Mouse (Mus musculus): ENCODE data around the gene Doc2g. TPM values are rescaled to one million over a fixed set of nuclear protein-coding genes. Genes with fewer than 3 reads are reported as not detected.
A peak's percentile ranks its signal among the peaks of the same experiment; 100 is the strongest.
"Not testable (repeated sequence)": the region's sequence is repeated elsewhere in the genome, so short reads cannot be mapped to it uniquely, and the experiment has no call there.

Gene Doc2g
- total RNA-seq, 2 experiments from 2014 or later, result 106 to 120 TPM

- DNase-seq, result peak; percentile 90
Measured at GRCm38 (mm10) chr19:4018743-4019583, 15.8 kb downstream of the Doc2g start.

GRCm38 (mm10) chr19:4023185-4023584 is 20.1 kb downstream of the Doc2g start:
- DNase-seq, result no peak

- DNase-seq, result no peak
Measured at GRCm38 (mm10) chr19:4027576-4027975, 24.5 kb downstream of the Doc2g start.

GRCm38 (mm10) chr19:4032668-4033067 is 29.6 kb downstream of the Doc2g start:
- DNase-seq, result no peak

- no peak for DNase-seq
Measured at GRCm38 (mm10) chr19:4033298-4033697, 30.2 kb downstream of the Doc2g start.

GRCm38 (mm10) chr19:4033742-4034141 is 30.6 kb downstream of the Doc2g start:
- no peak for DNase-seq

GRCm38 (mm10) chr19:4036327-4037045 is 33.4 kb downstream of the Doc2g start:
- no peak for DNase-seq

- not testable (repeated sequence) for DNase-seq
Measured at GRCm38 (mm10) chr19:4037154-4037787, 34.2 kb downstream of the Doc2g start.

- peak; percentile 91 for DNase-seq
Measured at GRCm38 (mm10) chr19:4037788-4038232, 34.7 kb downstream of the Doc2g start, which contains the start of gene Gstp1. Gene Gstp1, minus strand, starts transcription at chr19:4037985.

GRCm38 (mm10) chr19:4040941-4041340 is 37.8 kb downstream of the Doc2g start:
- DNase-seq, result not testable (repeated sequence)

GRCm38 (mm10) chr19:4041500-4041899 is 38.4 kb downstream of the Doc2g start:
- DNase-seq, result not testable (repeated sequence)

GRCm38 (mm10) chr19:4042124-4042523 is 39.0 kb downstream of the Doc2g start:
- DNase-seq, result peak; percentile 60

- not testable (repeated sequence) for DNase-seq
Measured at GRCm38 (mm10) chr19:4044109-4044508, 41.0 kb downstream of the Doc2g start.

GRCm38 (mm10) chr19:4045966-4046865 is 43.1 kb downstream of the Doc2g start, which contains the start of gene Gstp2:
Gene Gstp2, minus strand, starts transcription at chr19:4046023.
- DNase-seq, result peak; percentile 80

- no peak for DNase-seq
Measured at GRCm38 (mm10) chr19:4046866-4047254, 43.7 kb downstream of the Doc2g start.

- DNase-seq, result peak; percentile 87
Measured at GRCm38 (mm10) chr19:4047859-4048258, 44.7 kb downstream of the Doc2g start.

- DNase-seq, result not testable (repeated sequence)
Measured at GRCm38 (mm10) chr19:4049069-4049468, 46.0 kb downstream of the Doc2g start.

- DNase-seq, result no peak
Measured at GRCm38 (mm10) chr19:4051016-4051415, 47.9 kb downstream of the Doc2g start.

GRCm38 (mm10) chr19:4051741-4052515 is 48.8 kb downstream of the Doc2g start:
- DNase-seq, result peak; percentile 82

- DNase-seq, result no peak
Measured at GRCm38 (mm10) chr19:4052516-4053030, 49.5 kb downstream of the Doc2g start.

- no peak for DNase-seq
Measured at GRCm38 (mm10) chr19:4054613-4055012, 51.5 kb downstream of the Doc2g start.

Data from heart, postnatal 4 days (tissue).